ENCODE assay signal across 19 mouse cellular contexts in the genomic region with DNA sequence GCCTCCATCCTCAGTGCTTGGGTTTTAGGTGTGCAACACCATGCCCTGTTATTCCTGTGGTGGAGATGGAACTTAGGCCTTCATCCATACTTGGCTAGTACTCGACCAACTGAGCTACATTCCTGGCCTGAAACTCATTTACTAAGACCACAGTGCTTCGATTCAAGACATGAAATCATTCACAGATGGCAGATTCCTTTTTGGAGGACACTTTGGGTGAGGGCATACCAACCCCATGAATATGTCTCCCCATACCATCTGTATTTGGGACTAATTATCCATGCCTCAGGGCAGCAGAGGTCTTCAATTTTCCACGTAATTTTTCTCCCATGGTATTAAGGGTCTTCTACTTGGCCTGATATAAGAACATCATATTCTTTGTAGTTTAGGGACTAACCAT. TPM values are rescaled to one million over a fixed set of nuclear protein-coding genes. Genes with fewer than 3 reads are reported as not detected.
DNase-seq lines count a peak whose midpoint lies in the region; ATAC-seq and TF ChIP-seq lines count a peak whose summit lies in the region.
"Had no signal": no experiment of that assay in that cellular context is flagged by ENCODE, and none has a peak within 500 bp of the region (broad histone marks: within the 10 kb centered on the region; RNA-seq: fewer than 3 reads in every experiment).

No protein-coding gene starts in this region.

- no peak for ATAC-seq in heart, embryonic 11.5 days (replicated peaks; ENCODE audit: insufficient number of reproducible peaks, low FRiP score, low TSS enrichment)
- ATAC-seq in embryonic facial prominence, embryonic 15.5 days (ENCODE audit: insufficient number of reproducible peaks, low FRiP score, low TSS enrichment, low read depth) = peak; percentile 59
- ATAC-seq: activated CD4-positive, CD25-positive, alpha-beta regulatory T cell, adult 4 months; intestine, embryonic 15.5 days had no signal

- 0 out of 2 replicates have a peak overlapping the region, but pooled peaks have one; percentile 34 for H3K9ac ChIP-seq in heart, embryonic 11.5 days (ENCODE audit: low read depth, low read length)
- H3K9ac ChIP-seq in embryonic facial prominence, embryonic 15.5 days = no peak overlapping the region
- H3K9ac ChIP-seq: hindbrain, embryonic 15.5 days; intestine, embryonic 15.5 days; liver, embryonic 14.5 days; lung, embryonic 15.5 days; neural tube, embryonic 12.5 days had no signal

- 0 out of 2 replicates have a peak, but pooled peaks cover 2% of the 10 kb centered on the region for H3K36me3 ChIP-seq in heart, embryonic 11.5 days (ENCODE audit: control insufficient read depth, insufficient read depth, low read length)
- H3K36me3 ChIP-seq in embryonic facial prominence, embryonic 15.5 days = peaks cover 2% of the 10 kb centered on the region; the same call in 1 of the 2 replicates
- H3K36me3 ChIP-seq: hindbrain, embryonic 15.5 days; intestine, embryonic 15.5 days; lung, embryonic 15.5 days; neural tube, embryonic 12.5 days had no signal

- H3K4me3 ChIP-seq in heart, embryonic 11.5 days (ENCODE audit: low read depth, low read length) = no peak overlapping the region
- H3K4me3 ChIP-seq in embryonic facial prominence, embryonic 15.5 days (replicated peaks) = no peak overlapping the region
- H3K4me3 ChIP-seq in gastrocnemius, adult 2 months = no peak overlapping the region
- H3K4me3 ChIP-seq: hindbrain, embryonic 15.5 days; intestine, embryonic 15.5 days; lung, embryonic 15.5 days; neural tube, embryonic 12.5 days had no signal

- no peaks in the 10 kb centered on the region for H3K9me3 ChIP-seq in heart, embryonic 11.5 days (replicated peaks; ENCODE audit: control insufficient read depth, low read length)
- no peaks in the 10 kb centered on the region for H3K9me3 ChIP-seq in embryonic facial prominence, embryonic 15.5 days (replicated peaks)
- H3K9me3 ChIP-seq: hindbrain, embryonic 15.5 days; intestine, embryonic 15.5 days; lung, embryonic 15.5 days; neural tube, embryonic 12.5 days had no signal

- WGBS in heart, embryonic 11.5 days (ENCODE audit: insufficient replicate concordance) = 83% methylated on average over 3 of the region's 3 CpGs
- 26% methylated on average over 3 of the region's 3 CpGs for WGBS in embryonic facial prominence, embryonic 15.5 days

- peaks cover 26% of the 10 kb centered on the region for H3K4me1 ChIP-seq in heart, embryonic 11.5 days (ENCODE audit: control insufficient read depth, insufficient read depth, low read length)
- H3K4me1 ChIP-seq in embryonic facial prominence, embryonic 15.5 days = peaks cover 42% of the 10 kb centered on the region

- H3K4me2 ChIP-seq in heart, embryonic 11.5 days = no peak overlapping the region
- H3K4me2 ChIP-seq in embryonic facial prominence, embryonic 15.5 days (replicated peaks) = no peak overlapping the region
- H3K4me2 ChIP-seq: hindbrain, embryonic 15.5 days; intestine, embryonic 15.5 days; lung, embryonic 15.5 days; midbrain, embryonic 11.5 days; neural tube, embryonic 12.5 days had no signal

- intact Hi-C loops in heart, postnatal 14 days (cut with DNase I) = no loop called here
- intact Hi-C loops in gastrocnemius, adult 2 months (cut with DNase I) = no loop called here

- peak overlapping the region; percentile 50; the same call in 1 of the 2 replicates for H3K27ac ChIP-seq in heart, embryonic 11.5 days (ENCODE audit: low read depth, low read length)
- peak overlapping the region; percentile 72 for H3K27ac ChIP-seq in embryonic facial prominence, embryonic 15.5 days (replicated peaks)
- no peak overlapping the region; the same call in 1 of the 2 replicates for H3K27ac ChIP-seq in gastrocnemius, adult 2 months
- H3K27ac ChIP-seq: intestine, embryonic 15.5 days; liver, embryonic 14.5 days; lung, embryonic 15.5 days; macrophage; neural tube, embryonic 12.5 days had no signal

- H3K27me3 ChIP-seq in heart, embryonic 11.5 days (ENCODE audit: control insufficient read depth, insufficient read depth, low read length) = no peaks in the 10 kb centered on the region
- H3K27me3 ChIP-seq in embryonic facial prominence, embryonic 15.5 days = no peaks in the 10 kb centered on the region
- H3K27me3 ChIP-seq: hindbrain, embryonic 15.5 days; intestine, embryonic 15.5 days; lung, embryonic 15.5 days; neural tube, embryonic 12.5 days had no signal

- no peak for TF ChIP-seq CTCF in gastrocnemius, adult 2 months (IDR thresholded peaks at IDR 0.05)

- no peak for DNase-seq in heart, postnatal 14 days
- DNase-seq in 3134 (ENCODE audit: extremely low read depth, insufficient read length, low spot score) (peak; percentile 49), NIH3T3 (ENCODE audit: low read depth) (peak; percentile 78)
- no peak for DNase-seq in gastrocnemius, postnatal 10 days
- no peak for DNase-seq in right cerebral cortex, postnatal 10 days (ENCODE audit: low spot score in 2 of 2)
- DNase-seq in gastrocnemius, adult 2 months = no peak
- DNase-seq: cerebellum, adult 2 months; cerebellum, postnatal 36 days had no signal

RNA-seq across cellular contexts. Expression of gene Dkk3, which starts 16.2 kb away (rescaled TPM):
- 72.4 and 97.5 TPM in 2 replicates for polyA plus RNA-seq in heart, embryonic 11.5 days (2014; fragmentation: Nextera tagmentation; extraction: Ambion mirVana)
- 10 to 100 TPM; 21.3 to 48.5 TPM for total RNA-seq in heart, postnatal 14 days (2021)
- polyA plus RNA-seq in embryonic facial prominence, embryonic 15.5 days (2015; fragmentation: Nextera tagmentation; extraction: Ambion mirVana) = 68.4 and 74.6 TPM in 2 replicates
- total RNA-seq in gastrocnemius, postnatal 10 days (2021) = 10 to 100 TPM; 10.9 to 13.7 TPM
- 1 to 10 TPM; 2.1 to 2.4 TPM for total RNA-seq in gastrocnemius, adult 2 months (2021)
- total RNA-seq: monocyte, adult 5-6 weeks had no signal
- polyA plus RNA-seq: macrophage had no signal

Comparison
In these comparisons a context has a peak if more than half of its experiments do, and no peak if none do; other contexts are left out.
1. DNase-seq: peak in 3134 (single experiment) and NIH3T3 (single experiment); none in heart, postnatal 14 days (0 of 2), gastrocnemius, postnatal 10 days (single experiment), right cerebral cortex, postnatal 10 days (0 of 2) and gastrocnemius, adult 2 months (single experiment).